Mouse (Mus musculus): ENCODE results near the gene Il17ra. TPM values are rescaled to one million over a fixed set of nuclear protein-coding genes. Genes with fewer than 3 reads are reported as not detected.

Il17ra gene
- polyA plus RNA-seq, 2 experiments = 3.6 to 6.0 TPM

DNA sequence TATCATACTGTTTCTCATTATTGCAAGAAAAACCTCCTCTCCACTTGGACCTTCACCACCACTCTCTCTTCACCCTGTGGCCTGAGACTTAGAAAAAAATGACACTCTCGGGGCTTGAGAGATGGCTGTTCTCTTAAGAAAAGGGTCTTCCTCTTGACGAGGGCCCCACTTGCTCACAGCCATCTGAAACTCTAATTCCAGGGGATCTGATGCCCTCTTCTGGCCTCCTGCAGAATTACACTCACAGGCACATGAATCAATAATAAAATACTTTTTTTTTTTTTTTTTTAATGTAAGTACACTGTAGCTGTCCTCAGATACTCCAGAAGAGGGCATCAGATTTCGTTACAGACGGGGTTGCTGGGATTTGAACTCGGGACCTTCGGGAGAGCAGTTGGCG lies 6.0 kb upstream of the Il17ra start:
- Histone ChIP-seq H3K36me3 (replicated peaks; ENCODE audit: control insufficient read depth, insufficient read depth, low read depth) (no peaks in the 10 kb centered on the region), H3K4me3 (ENCODE audit: insufficient read depth in 1 of 2, low read depth in 2 of 2, low read length in 2 of 2) (no peak overlapping the region), H3K27ac (no peak overlapping the region), H3K9ac (replicated peaks) (no peak overlapping the region), H3K27me3 (ENCODE audit: control insufficient read depth, insufficient read depth, low read length) (no peaks in the 10 kb centered on the region), H3K4me1 (replicated peaks; ENCODE audit: control insufficient read depth in 2 of 2, insufficient read depth in 2 of 2, low read length in 1 of 2) (peaks cover 0 to 20% of the 10 kb centered on the region in 2 experiments; a peak in 3 of 4 replicates), H3K4me2 (ENCODE audit: low read depth) (no peak overlapping the region), H3K9me3 (ENCODE audit: control insufficient read depth, low read length) (no peaks in the 10 kb centered on the region)
- DNase-seq (ENCODE audit: low read depth in 3 of 3, low spot score in 3 of 3) (no peak), ATAC-seq (ENCODE audit: insufficient read depth) (no peak)
- WGBS (ENCODE audit: insufficient replicate concordance) = 44% methylated on average over 7 of the region's 7 CpGs
- TF ChIP-seq EP300 (IDR thresholded peaks at IDR 0.05; ENCODE audit: low read depth) = no peak
- peak; percentile 58 for TF ChIP-seq CTCF (IDR thresholded peaks at IDR 0.05; ENCODE audit: low read depth)

DNA sequence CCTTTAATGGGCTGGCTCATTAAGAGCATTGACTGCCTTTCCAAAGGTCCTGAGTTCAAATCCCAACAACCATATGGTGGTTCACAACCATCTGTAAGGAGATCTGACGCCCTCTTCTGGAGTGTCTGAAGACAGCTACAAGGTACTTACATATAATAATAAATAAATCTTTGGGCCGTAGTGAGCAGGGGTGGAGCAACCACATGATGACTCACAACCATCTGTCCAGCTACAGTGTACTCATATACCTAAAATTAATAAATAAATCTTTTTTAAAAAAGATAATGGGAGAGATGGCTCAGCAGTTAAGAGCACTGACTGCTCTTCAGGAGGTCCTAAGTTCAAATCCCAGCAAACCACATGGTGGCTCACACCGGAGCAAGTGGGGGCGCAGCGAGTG lies 5.3 kb upstream of the Il17ra start:
- Histone ChIP-seq H3K9ac (replicated peaks) (no peak overlapping the region), H3K27ac (no peak overlapping the region), H3K4me3 (ENCODE audit: insufficient read depth in 1 of 2, low read depth in 2 of 2, low read length in 2 of 2) (no peak overlapping the region), H3K9me3 (ENCODE audit: control insufficient read depth, low read length) (no peaks in the 10 kb centered on the region), H3K4me1 (replicated peaks; ENCODE audit: control insufficient read depth in 2 of 2, insufficient read depth in 2 of 2, low read length in 1 of 2) (peaks cover 0 to 19% of the 10 kb centered on the region in 2 experiments; a peak in 3 of 4 replicates), H3K36me3 (replicated peaks; ENCODE audit: control insufficient read depth, insufficient read depth, low read depth) (no peaks in the 10 kb centered on the region), H3K27me3 (ENCODE audit: control insufficient read depth, insufficient read depth, low read length) (no peaks in the 10 kb centered on the region), H3K4me2 (ENCODE audit: low read depth) (no peak overlapping the region)
- TF ChIP-seq EP300 (IDR thresholded peaks at IDR 0.05; ENCODE audit: low read depth) (no peak), CTCF (IDR thresholded peaks at IDR 0.05; ENCODE audit: low read depth) (no peak)
- 76% methylated on average over 5 of the region's 5 CpGs for WGBS (ENCODE audit: insufficient replicate concordance)
- DNase-seq (ENCODE audit: low read depth in 3 of 3, low spot score in 3 of 3) (no peak), ATAC-seq (ENCODE audit: insufficient read depth) (no peak)

DNA sequence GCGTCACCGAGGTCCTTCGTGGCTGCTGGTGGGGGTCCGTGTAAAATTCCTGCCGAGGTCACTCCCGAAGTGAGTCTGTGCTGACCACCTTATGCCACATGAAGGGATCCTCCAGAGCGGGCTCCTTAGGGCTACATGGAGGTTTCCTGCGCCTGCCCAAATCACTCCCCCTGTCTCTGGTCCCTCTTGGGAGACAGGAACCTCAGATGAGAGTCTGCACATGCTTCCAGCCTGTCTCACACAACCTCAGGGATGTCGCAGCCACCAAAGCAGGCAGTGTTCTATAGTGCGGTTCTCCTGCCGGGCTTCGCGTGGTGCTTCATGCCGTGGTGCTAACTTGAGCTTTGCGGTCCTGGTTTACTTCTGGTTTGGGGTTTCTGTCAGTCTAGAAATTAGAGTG lies 1.8 kb upstream of the Il17ra start:
- no peaks in the 10 kb centered on the region for H3K36me3 ChIP-seq (replicated peaks; ENCODE audit: control insufficient read depth, insufficient read depth, low read depth)
- H3K4me1 ChIP-seq (replicated peaks; ENCODE audit: control insufficient read depth in 2 of 2, insufficient read depth in 2 of 2, low read length in 1 of 2) = peaks cover 7 to 19% of the 10 kb centered on the region in 2 experiments
- H3K4me2 ChIP-seq (ENCODE audit: low read depth) = no peak overlapping the region
- H3K9ac ChIP-seq (replicated peaks) = no peak overlapping the region
- H3K27ac ChIP-seq = no peak overlapping the region
- TF ChIP-seq EP300 (IDR thresholded peaks at IDR 0.05; ENCODE audit: low read depth) (no peak), CTCF (IDR thresholded peaks at IDR 0.05; ENCODE audit: low read depth) (no peak)
- ATAC-seq (ENCODE audit: insufficient read depth) = no peak
- WGBS (ENCODE audit: insufficient replicate concordance) = 69% methylated on average over 15 of the region's 15 CpGs
- no peak overlapping the region for H3K4me3 ChIP-seq (ENCODE audit: insufficient read depth in 1 of 2, low read depth in 2 of 2, low read length in 2 of 2)
- no peaks in the 10 kb centered on the region for H3K27me3 ChIP-seq (ENCODE audit: control insufficient read depth, insufficient read depth, low read length)
- DNase-seq (ENCODE audit: low read depth in 3 of 3, low spot score in 3 of 3) = no peak
- no peaks in the 10 kb centered on the region for H3K9me3 ChIP-seq (ENCODE audit: control insufficient read depth, low read length)

DNA sequence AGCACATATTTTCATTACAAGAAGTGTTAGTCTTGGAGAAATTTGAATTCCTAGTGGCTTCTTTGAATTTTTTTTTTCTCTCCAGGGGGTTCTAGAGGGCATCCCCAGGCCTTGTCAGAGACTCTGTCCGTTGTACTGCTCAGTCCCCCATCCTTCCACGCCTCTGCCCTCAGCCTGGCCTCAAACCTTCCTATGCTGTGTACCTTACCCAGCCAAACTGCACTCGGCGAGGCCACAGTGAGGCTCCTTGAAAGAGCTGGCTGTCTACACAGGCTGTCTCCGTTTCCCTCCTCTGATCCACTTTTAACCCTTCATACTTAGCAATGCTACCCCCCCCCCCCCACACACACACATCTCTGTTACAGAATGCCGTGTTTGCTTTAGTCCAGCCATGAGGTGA lies 796 bp upstream of the Il17ra start:
- DNase-seq (ENCODE audit: low read depth in 3 of 3, low spot score in 3 of 3) = no peak
- H3K27me3 ChIP-seq (ENCODE audit: control insufficient read depth, insufficient read depth, low read length) = no peaks in the 10 kb centered on the region
- WGBS (ENCODE audit: insufficient replicate concordance) = 60% methylated on average over 6 of the region's 6 CpGs
- H3K4me1 ChIP-seq (replicated peaks; ENCODE audit: control insufficient read depth in 2 of 2, insufficient read depth in 2 of 2, low read length in 1 of 2) = peaks cover 11 to 29% of the 10 kb centered on the region in 2 experiments
- H3K36me3 ChIP-seq (replicated peaks; ENCODE audit: control insufficient read depth, insufficient read depth, low read depth) = no peaks in the 10 kb centered on the region
- TF ChIP-seq EP300 (IDR thresholded peaks at IDR 0.05; ENCODE audit: low read depth) = no peak
- TF ChIP-seq CTCF (IDR thresholded peaks at IDR 0.05; ENCODE audit: low read depth) = no peak
- H3K4me2 ChIP-seq (ENCODE audit: low read depth) = no peak overlapping the region
- no peak overlapping the region for H3K4me3 ChIP-seq (ENCODE audit: insufficient read depth in 1 of 2, low read depth in 2 of 2, low read length in 2 of 2)
- H3K9ac ChIP-seq (replicated peaks) = no peak overlapping the region
- ATAC-seq (ENCODE audit: insufficient read depth) = no peak
- no peaks in the 10 kb centered on the region for H3K9me3 ChIP-seq (ENCODE audit: control insufficient read depth, low read length)
- H3K27ac ChIP-seq = no peak overlapping the region

DNA sequence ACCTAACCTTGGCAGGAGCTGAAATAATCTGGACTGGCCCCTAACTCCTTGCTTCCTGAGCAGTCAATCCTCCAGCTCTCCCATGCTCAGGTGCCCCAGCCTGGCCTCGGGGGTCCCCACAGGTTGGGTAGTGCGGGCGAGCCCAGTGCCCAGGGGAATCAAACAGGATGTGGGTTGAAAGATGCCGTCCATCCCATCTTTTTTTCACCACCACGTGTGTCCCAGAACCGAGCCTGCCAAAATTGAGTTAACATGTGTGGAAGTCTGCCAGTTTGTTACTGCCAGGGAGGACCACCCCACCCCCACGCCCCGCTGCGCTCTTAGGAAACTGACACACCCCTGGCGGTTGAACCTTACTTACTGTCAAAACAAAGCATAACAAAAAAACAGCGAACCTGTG lies 837 bp downstream of the Il17ra start:
- ATAC-seq (ENCODE audit: insufficient read depth) = peak; percentile 20; the same call in 1 of the 2 replicates
- peak overlapping the region; percentile 78 for H3K9ac ChIP-seq (replicated peaks)
- H3K9me3 ChIP-seq (ENCODE audit: control insufficient read depth, low read length) = no peaks in the 10 kb centered on the region
- H3K27me3 ChIP-seq (ENCODE audit: control insufficient read depth, insufficient read depth, low read length) = no peaks in the 10 kb centered on the region
- WGBS (ENCODE audit: insufficient replicate concordance) = 2% methylated on average over 11 of the region's 11 CpGs
- no peak overlapping the region for H3K27ac ChIP-seq
- DNase-seq (ENCODE audit: low read depth in 3 of 3, low spot score in 3 of 3) = no peak
- H3K4me3 ChIP-seq (ENCODE audit: insufficient read depth in 1 of 2, low read depth in 2 of 2, low read length in 2 of 2) = peak overlapping the region; percentile 81 to 82
- TF ChIP-seq EP300 (IDR thresholded peaks at IDR 0.05; ENCODE audit: low read depth) (0 out of 2 replicates have a peak, but pooled peaks have one; percentile 8), CTCF (IDR thresholded peaks at IDR 0.05; ENCODE audit: low read depth) (peak; percentile 55)
- no peaks in the 10 kb centered on the region for H3K36me3 ChIP-seq (replicated peaks; ENCODE audit: control insufficient read depth, insufficient read depth, low read depth)
- H3K4me1 ChIP-seq (replicated peaks; ENCODE audit: control insufficient read depth in 2 of 2, insufficient read depth in 2 of 2, low read length in 1 of 2) = peaks cover 11 to 29% of the 10 kb centered on the region in 2 experiments
- H3K4me2 ChIP-seq (ENCODE audit: low read depth) = peak overlapping the region; percentile 93
